19 mouse cellular contexts compared by ENCODE assay signal in genomic region chr2:3805742-3806141, GRCm38 (mm10).
"Had no signal": no experiment of that assay in that cellular context is flagged by ENCODE, and none has a peak within 500 bp of the region (broad histone marks: within the 10 kb centered on the region; RNA-seq: fewer than 3 reads in every experiment).

No protein-coding gene starts in this region.

- H3K9ac ChIP-seq: liver, embryonic 14.5 days; lung, embryonic 15.5 days; midbrain, embryonic 13.5 days; midbrain, embryonic 15.5 days; neural tube, embryonic 13.5 days; neural tube, embryonic 15.5 days had no signal

- H3K4me1 ChIP-seq: lung, embryonic 15.5 days; midbrain, embryonic 10.5 days; midbrain, embryonic 13.5 days; midbrain, embryonic 15.5 days; neural tube, embryonic 13.5 days; neural tube, embryonic 15.5 days had no signal

- H3K36me3 ChIP-seq: lung, embryonic 15.5 days; midbrain, embryonic 10.5 days; midbrain, embryonic 13.5 days; midbrain, embryonic 15.5 days; neural tube, embryonic 13.5 days; neural tube, embryonic 15.5 days had no signal

- H3K27me3 ChIP-seq: lung, embryonic 15.5 days; midbrain, embryonic 13.5 days; midbrain, embryonic 15.5 days; neural tube, embryonic 13.5 days; neural tube, embryonic 15.5 days had no signal

- DNase-seq: lung, adult 18-20 months; lung, postnatal 14 days; lung, postnatal 4 days; retina, postnatal 1 day; right cerebral cortex, adult 18-20 months; right cerebral cortex, postnatal 25 days; right cerebral cortex, postnatal 4 days; spleen, adult 18-20 months; thymus, adult 18-20 months; thymus, postnatal 14 days; thymus, postnatal 36 days had no signal

- H3K27ac ChIP-seq: liver, embryonic 14.5 days; lung, embryonic 15.5 days; midbrain, embryonic 10.5 days; midbrain, embryonic 13.5 days; midbrain, embryonic 15.5 days; neural tube, embryonic 13.5 days; neural tube, embryonic 15.5 days had no signal

- H3K4me2 ChIP-seq: lung, embryonic 15.5 days; midbrain, embryonic 13.5 days; midbrain, embryonic 15.5 days; neural tube, embryonic 13.5 days; neural tube, embryonic 15.5 days had no signal

- ATAC-seq: midbrain, embryonic 13.5 days; midbrain, embryonic 15.5 days had no signal

- H3K4me3 ChIP-seq: lung, embryonic 15.5 days; midbrain, embryonic 10.5 days; midbrain, embryonic 13.5 days; midbrain, embryonic 15.5 days; myocyte; neural tube, embryonic 13.5 days; neural tube, embryonic 15.5 days had no signal

- H3K9me3 ChIP-seq: lung, embryonic 15.5 days; midbrain, embryonic 10.5 days; midbrain, embryonic 13.5 days; midbrain, embryonic 15.5 days; neural tube, embryonic 13.5 days; neural tube, embryonic 15.5 days had no signal
